Mouse (Mus musculus): ENCODE results near the gene Btg1. TPM values are rescaled to one million over a fixed set of nuclear protein-coding genes. Genes with fewer than 3 reads are reported as not detected.
A peak's percentile ranks its signal among the peaks of the same experiment; 100 is the strongest.

The Btg1 gene
- total RNA-seq, 2 experiments from 2014 or later = 38.1 to 38.6 TPM

GRCm38 (mm10) chr10:96609356-96610345 is 7.2 kb upstream of the Btg1 start:
- no peak for DNase-seq (ENCODE audit: low spot score in 2 of 2)

- no peak for DNase-seq (ENCODE audit: low spot score in 2 of 2)
Observed at GRCm38 (mm10) chr10:96616001-96616708, 651 bp upstream of the Btg1 start.

GRCm38 (mm10) chr10:96617221-96617950 is 580 bp downstream of the Btg1 start:
- DNase-seq (ENCODE audit: low spot score in 2 of 2) = peak; percentile 25 to 39

- peak; percentile 67 to 69 for DNase-seq (ENCODE audit: low spot score in 2 of 2)
Observed at GRCm38 (mm10) chr10:96617951-96618575, 1.3 kb downstream of the Btg1 start.

GRCm38 (mm10) chr10:96619951-96620889 is 3.4 kb downstream of the Btg1 start:
- no peak for DNase-seq (ENCODE audit: low spot score in 2 of 2)

- DNase-seq (ENCODE audit: low spot score in 2 of 2) = no peak
Observed at GRCm38 (mm10) chr10:96620890-96621271, 4.1 kb downstream of the Btg1 start.

GRCm38 (mm10) chr10:96621361-96621945 is 4.6 kb downstream of the Btg1 start:
- no peak for DNase-seq (ENCODE audit: low spot score in 2 of 2)

GRCm38 (mm10) chr10:96621980-96622645 is 5.3 kb downstream of the Btg1 start:
- DNase-seq (ENCODE audit: low spot score in 2 of 2) = no peak

GRCm38 (mm10) chr10:96622761-96623632 is 6.2 kb downstream of the Btg1 start:
- DNase-seq (ENCODE audit: low spot score in 2 of 2) = no peak

- DNase-seq (ENCODE audit: low spot score in 2 of 2) = no peak
Observed at GRCm38 (mm10) chr10:96623633-96624195, 6.9 kb downstream of the Btg1 start.

GRCm38 (mm10) chr10:96624406-96624805 is 7.6 kb downstream of the Btg1 start:
- DNase-seq (ENCODE audit: low spot score in 2 of 2) = no peak

- no peak for DNase-seq (ENCODE audit: low spot score in 2 of 2)
Observed at GRCm38 (mm10) chr10:96625061-96625460, 8.3 kb downstream of the Btg1 start.

- DNase-seq (ENCODE audit: low spot score in 2 of 2) = no peak
Observed at GRCm38 (mm10) chr10:96625682-96626081, 8.9 kb downstream of the Btg1 start.

GRCm38 (mm10) chr10:96626120-96626750 is 9.4 kb downstream of the Btg1 start:
- no peak for DNase-seq (ENCODE audit: low spot score in 2 of 2)

- DNase-seq (ENCODE audit: low spot score in 2 of 2) = no peak
Observed at GRCm38 (mm10) chr10:96627332-96627731, 10.5 kb downstream of the Btg1 start.

GRCm38 (mm10) chr10:96628100-96628912 is 11.5 kb downstream of the Btg1 start:
- no peak for DNase-seq (ENCODE audit: low spot score in 2 of 2)

All from layer of hippocampus, postnatal 14 days (tissue).